Mouse (Mus musculus) erythroblast, embryonic 14.5 days (primary cell): ENCODE measurements around the gene Wdr34. TPM values are rescaled to one million over a fixed set of nuclear protein-coding genes. Genes with fewer than 3 reads are reported as not detected.
"Not testable (repeated sequence)": the region's sequence is repeated elsewhere in the genome, so short reads cannot be mapped to it uniquely, and the experiment has no call there.

Experiments
- H3K27me3 ChIP-seq: 2 replicates; pipeline ENCODE4 v1.6.1; 2012; ENCODE audit warnings: inconsistent platforms; ENCODE audit not compliant: control insufficient read depth
- H3K36me3 ChIP-seq: 2 replicates; pipeline ENCODE4 v1.6.1; 2012; ENCODE audit warnings: mild to moderate bottlenecking, inconsistent platforms; ENCODE audit not compliant: control insufficient read depth
- H3K4me1 ChIP-seq: 2 replicates; pipeline ENCODE4 v1.6.1; 2012; ENCODE audit warnings: inconsistent platforms; ENCODE audit not compliant: control insufficient read depth
- H3K4me3 ChIP-seq: replicated peaks from 2 replicates; pipeline ENCODE3; 2012; ENCODE audit warnings: moderate library complexity, mild to moderate bottlenecking, inconsistent platforms
- H3K9me3 ChIP-seq: 2 replicates; pipeline ENCODE4 v1.6.1; 2012; ENCODE audit warnings: low read length, inconsistent platforms, mixed read lengths; ENCODE audit not compliant: control insufficient read depth
- GATA1 ChIP-seq: IDR thresholded peaks from 2 replicates; pipeline ENCODE4 v1.6.1; 2012; ENCODE audit warnings: low read length, inconsistent platforms, mixed read lengths
- TAL1 ChIP-seq: IDR thresholded peaks from 3 replicates; pipeline ENCODE4 v1.6.1; 2012; ENCODE audit warnings: low read length, inconsistent platforms, mixed read lengths
- polyA plus RNA-seq: library from polyadenylated mRNA; stranded (reverse); fragments of >175 nt; gene quantifications from 2 replicates; pipeline ENCODE4 v1.2.3, GENCODE M21; 2012

The Wdr34 gene
- polyA plus RNA-seq, 1 experiment = 0.69 TPM

DNA sequence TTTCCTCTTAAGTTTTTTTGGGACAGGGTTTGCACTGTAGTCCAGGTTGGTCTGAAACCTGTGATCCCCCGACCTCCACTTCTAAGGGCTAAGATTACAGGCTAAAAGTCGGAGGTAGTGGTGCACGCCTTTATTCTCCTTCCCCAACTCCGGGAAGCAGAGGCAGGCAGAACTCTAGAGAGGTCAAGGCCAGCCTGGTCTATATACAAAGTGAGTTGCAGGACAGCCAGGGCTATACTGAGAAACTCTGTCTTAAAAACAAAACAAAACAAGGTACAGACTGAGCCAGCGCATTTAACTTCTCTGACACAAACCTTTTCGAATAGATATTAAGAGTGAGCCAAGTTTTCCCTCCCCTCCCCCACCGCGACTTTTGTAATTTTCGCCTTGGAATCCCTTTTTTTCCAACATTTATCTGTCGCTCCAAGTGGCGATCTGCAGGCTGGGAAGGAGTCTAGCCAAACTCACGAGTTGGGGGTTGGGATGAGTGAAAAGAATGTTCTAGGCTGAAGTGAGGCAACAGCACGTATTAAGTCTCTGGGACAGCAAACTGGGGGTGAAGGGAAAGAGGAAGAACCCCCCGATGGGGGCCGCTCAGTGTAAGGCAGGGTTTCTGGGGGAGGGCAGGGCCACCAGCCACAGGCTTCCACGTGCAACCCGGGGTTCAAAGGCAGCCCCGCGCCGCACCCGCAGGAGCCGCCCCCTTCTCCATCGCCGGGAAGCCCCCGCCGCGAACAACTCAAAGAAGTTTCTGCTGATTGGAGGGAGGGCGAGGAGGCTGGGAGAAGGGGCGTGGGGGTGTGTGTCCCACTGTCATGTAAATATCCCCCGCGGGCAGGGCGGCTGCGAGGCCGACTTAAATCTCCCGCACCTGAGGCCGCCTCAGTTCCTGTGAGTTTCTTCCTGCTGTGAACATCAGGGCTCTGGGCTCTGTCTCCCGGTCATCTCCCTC, 12.8 kb upstream of the Wdr34 start:
- H3K36me3 ChIP-seq = no peaks in the 10 kb centered on the region
- TF ChIP-seq TAL1 (no peak), GATA1 (no peak)
- peaks cover 4% of the 10 kb centered on the region for H3K27me3 ChIP-seq
- H3K4me1 ChIP-seq = peaks cover 63% of the 10 kb centered on the region
- peak overlapping the region; percentile 75 for H3K4me3 ChIP-seq
- no peaks in the 10 kb centered on the region for H3K9me3 ChIP-seq

DNA sequence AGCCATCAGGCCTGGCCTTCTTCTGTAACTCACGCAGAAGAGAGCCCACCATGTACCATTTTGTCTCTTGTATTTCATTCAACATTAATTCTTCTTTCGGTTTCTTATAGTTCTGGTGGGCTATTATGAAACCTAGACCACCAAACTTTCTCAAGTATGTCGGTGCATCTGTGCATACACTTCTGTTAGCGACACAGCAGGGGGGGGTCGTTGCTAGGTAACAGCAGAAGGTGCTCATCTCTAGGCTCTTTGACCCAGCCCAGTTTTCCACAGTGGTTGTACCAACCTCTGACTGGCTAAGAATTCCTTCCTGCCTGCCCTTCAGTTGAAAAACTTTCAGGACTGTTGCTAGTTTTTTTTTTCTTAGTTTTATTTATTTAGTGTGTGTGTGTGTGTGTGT, 9.7 kb upstream of the Wdr34 start:
- peaks cover 13% of the 10 kb centered on the region for H3K27me3 ChIP-seq
- TF ChIP-seq GATA1 (no peak), TAL1 (no peak)
- H3K36me3 ChIP-seq = no peaks in the 10 kb centered on the region
- no peaks in the 10 kb centered on the region for H3K9me3 ChIP-seq
- H3K4me3 ChIP-seq = no peak overlapping the region
- peaks cover 38% of the 10 kb centered on the region for H3K4me1 ChIP-seq

DNA sequence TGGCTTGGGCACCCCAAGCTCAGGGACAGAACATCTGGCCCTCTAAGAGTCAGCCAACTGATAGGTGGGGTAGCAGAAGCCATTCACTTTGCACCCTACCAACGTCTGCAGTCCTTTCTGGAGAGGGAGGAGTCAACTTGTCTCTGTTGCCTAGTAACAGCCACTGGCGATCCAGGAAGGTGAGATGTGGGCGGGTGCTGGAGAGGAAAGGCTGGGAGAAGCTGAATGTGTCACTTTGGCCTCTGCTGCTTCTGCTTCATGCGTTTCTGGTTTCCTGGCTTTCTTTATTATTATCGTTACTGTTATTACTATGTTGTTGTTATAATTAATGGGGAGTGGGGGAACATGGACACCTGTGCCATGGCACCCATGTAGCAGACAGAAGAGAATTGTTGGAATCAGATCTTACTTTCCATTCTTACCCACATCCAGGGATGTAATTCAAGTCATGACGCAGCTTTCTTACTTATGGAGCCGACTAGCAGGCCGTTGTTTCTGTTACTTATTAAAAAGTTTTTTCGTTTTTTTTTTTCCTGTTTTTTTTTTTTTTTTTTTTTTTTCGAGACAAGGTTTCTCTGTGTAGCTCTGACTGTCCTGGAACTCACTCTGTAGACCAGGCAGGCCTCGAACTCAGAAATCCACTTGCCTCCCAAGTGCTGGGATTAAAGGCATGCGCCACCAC, 8.7 kb upstream of the Wdr34 start, which contains the start of gene Set:
Set (plus strand) TSS at position 156 of the 682 bp plus-strand sequence.
- H3K4me3 ChIP-seq = no peak within 1 kb of the TSS

GRCm38 (mm10) chr2:30056736-30057135, 8.1 kb upstream of the Wdr34 start:
- Histone ChIP-seq H3K27me3 (peaks cover 16% of the 10 kb centered on the region), H3K4me1 (peaks cover 21% of the 10 kb centered on the region), H3K36me3 (no peaks in the 10 kb centered on the region), H3K9me3 (no peaks in the 10 kb centered on the region), H3K4me3 (no peak overlapping the region)
- no peak for TF ChIP-seq GATA1
- no peak for TF ChIP-seq TAL1

More for the DNA sequence above, 8.7 kb upstream of the Wdr34 start, which contains the start of gene Set:
- peaks cover 27% of the 10 kb centered on the region for H3K4me1 ChIP-seq
- no peaks in the 10 kb centered on the region for H3K9me3 ChIP-seq
- H3K27me3 ChIP-seq = peaks cover 17% of the 10 kb centered on the region
- no peaks in the 10 kb centered on the region for H3K36me3 ChIP-seq
- TF ChIP-seq TAL1 (no peak), GATA1 (no peak)

- H3K27me3 ChIP-seq = peaks cover 13% of the 10 kb centered on the region
- not testable (repeated sequence) for H3K36me3 ChIP-seq
These were observed 6.6 kb upstream of the Wdr34 start for GRCm38 (mm10) chr2:30055310-30055709.

DNA sequence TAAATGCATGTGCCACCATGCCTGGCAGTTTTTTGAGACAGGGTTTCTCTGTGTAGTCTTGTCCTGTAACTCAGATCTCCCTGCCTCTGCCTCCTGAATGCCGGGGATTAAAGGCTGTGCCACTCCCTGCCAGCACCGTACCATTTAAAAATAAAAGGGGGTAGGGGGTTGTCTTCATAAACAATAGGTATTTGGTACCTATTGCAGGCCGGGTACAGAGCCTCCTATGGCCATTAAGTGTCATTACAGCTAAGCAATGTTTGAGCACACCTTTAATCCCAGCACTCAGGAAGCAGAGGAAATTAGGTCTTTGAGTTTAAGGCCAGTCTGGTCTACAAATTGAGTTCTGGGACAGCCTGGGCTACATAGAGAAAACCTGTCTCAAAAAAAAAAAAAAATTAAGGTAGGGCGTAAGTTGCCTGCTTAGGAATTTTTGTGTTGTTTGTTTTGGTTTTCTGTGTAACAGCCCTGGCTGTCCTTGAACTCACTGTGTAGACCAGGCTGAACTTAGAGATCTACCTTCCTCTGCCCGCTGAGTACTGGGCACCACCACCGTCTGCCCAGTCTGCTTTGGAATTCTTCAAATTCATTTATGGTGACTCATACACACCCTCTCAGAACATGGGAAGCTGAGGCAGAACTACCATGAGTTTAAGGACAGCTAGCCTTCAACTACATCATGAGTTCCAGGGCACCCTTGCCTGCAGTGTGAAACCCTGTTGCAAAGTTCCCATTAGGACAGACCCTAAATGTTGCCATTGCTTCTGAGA, 3.5 kb upstream of the Wdr34 start:
- TF ChIP-seq TAL1 (no peak), GATA1 (no peak)
- Histone ChIP-seq H3K27me3 (peaks cover 13% of the 10 kb centered on the region), H3K36me3 (no peaks in the 10 kb centered on the region), H3K4me3 (no peak overlapping the region), H3K9me3 (no peaks in the 10 kb centered on the region), H3K4me1 (peaks cover 30% of the 10 kb centered on the region)

More at GRCm38 (mm10) chr2:30055310-30055709, 6.6 kb upstream of the Wdr34 start:
- not testable (repeated sequence) for H3K9me3 ChIP-seq, H3K4me3 ChIP-seq
- H3K4me1 ChIP-seq = peaks cover 12% of the 10 kb centered on the region

- TF ChIP-seq GATA1 (no peak), TAL1 (no peak)
- Histone ChIP-seq H3K27me3 (peaks cover 13% of the 10 kb centered on the region), H3K36me3 (peaks cover 3% of the 10 kb centered on the region), H3K4me3 (no peak overlapping the region), H3K4me1 (peaks cover 26% of the 10 kb centered on the region), H3K9me3 (no peaks in the 10 kb centered on the region)
These were observed 1.1 kb upstream of the Wdr34 start for GRCm38 (mm10) chr2:30049831-30050230.

- Histone ChIP-seq H3K9me3 (no peaks in the 10 kb centered on the region), H3K36me3 (peaks cover 3% of the 10 kb centered on the region), H3K4me3 (peak overlapping the region; percentile 65), H3K4me1 (peaks cover 27% of the 10 kb centered on the region), H3K27me3 (peaks cover 1% of the 10 kb centered on the region)
- TF ChIP-seq TAL1 = no peak
- TF ChIP-seq GATA1 = no peak
These were observed 580 bp downstream of the Wdr34 start for GRCm38 (mm10) chr2:30048101-30048501.

DNA sequence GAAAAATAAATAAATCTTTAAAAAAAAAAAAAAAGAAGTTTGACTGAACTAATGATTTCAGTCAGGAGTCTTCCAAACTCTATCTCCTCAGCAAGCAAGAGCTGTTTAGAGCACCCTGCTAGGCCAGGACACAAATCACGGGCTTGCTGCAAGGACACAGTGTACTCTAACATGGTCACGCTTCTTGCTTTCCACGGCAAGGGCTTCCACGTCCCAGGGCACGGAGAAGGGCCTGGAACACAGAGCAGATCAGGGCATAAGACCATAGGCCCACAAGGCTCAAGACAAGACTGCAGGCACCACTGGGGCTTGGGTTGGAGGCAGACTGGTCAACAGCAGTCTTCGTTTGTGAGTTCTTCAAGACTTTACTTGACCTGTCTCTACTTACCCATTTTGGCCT, 1.6 kb downstream of the Wdr34 start:
- TF ChIP-seq TAL1 = no peak
- TF ChIP-seq GATA1 = no peak
- no peaks in the 10 kb centered on the region for H3K9me3 ChIP-seq
- H3K4me1 ChIP-seq = peaks cover 34% of the 10 kb centered on the region
- H3K36me3 ChIP-seq = peaks cover 3% of the 10 kb centered on the region
- H3K27me3 ChIP-seq = no peaks in the 10 kb centered on the region
- H3K4me3 ChIP-seq = no peak overlapping the region
